In the genomic region with DNA sequence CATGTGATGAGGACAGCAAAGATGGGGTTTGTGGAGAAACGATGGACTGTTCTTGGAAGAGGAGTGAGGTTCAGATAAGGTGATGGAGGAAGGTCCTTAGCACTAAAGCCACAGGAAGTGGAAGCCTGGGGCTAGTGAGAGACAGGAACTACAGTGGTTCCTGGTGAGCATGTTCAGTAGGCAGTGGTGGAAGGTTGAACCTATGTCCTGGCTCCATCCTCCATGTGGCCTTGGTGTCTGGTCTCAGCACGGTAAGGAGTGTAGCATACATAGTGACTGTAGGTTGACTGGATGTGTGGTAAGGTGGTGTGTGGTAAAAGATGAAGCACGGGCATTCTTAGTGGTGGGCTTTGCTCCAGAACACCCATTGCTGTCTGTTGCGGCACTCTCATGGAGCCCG, we compare ENCODE assay signal across 31 mouse cellular contexts. TPM values are rescaled to one million over a fixed set of nuclear protein-coding genes. Genes with fewer than 3 reads are reported as not detected.
DNase-seq lines count a peak whose midpoint lies in the region; ATAC-seq and TF ChIP-seq lines count a peak whose summit lies in the region.
"Had no signal": no experiment of that assay in that cellular context is flagged by ENCODE, and none has a peak within 500 bp of the region (broad histone marks: within the 10 kb centered on the region; RNA-seq: fewer than 3 reads in every experiment).

No protein-coding gene starts in this region.

- no peak overlapping the region for H3K4me2 ChIP-seq in liver, embryonic 11.5 days
- H3K4me2 ChIP-seq in liver, embryonic 12.5 days = no peak overlapping the region
- H3K4me2 ChIP-seq in CH12.LX (ENCODE audit: insufficient read depth, low read depth, poor library complexity, severe bottlenecking) = no peak overlapping the region
- H3K4me2 ChIP-seq: embryonic facial prominence, embryonic 15.5 days; forebrain, embryonic 13.5 days; heart, embryonic 13.5 days; limb, embryonic 12.5 days; liver, embryonic 13.5 days; midbrain, embryonic 12.5 days; neural tube, embryonic 15.5 days had no signal

- no peak for TF ChIP-seq EP300 in CH12.LX (IDR thresholded peaks at IDR 0.05; ENCODE audit: low read length)

- dilution Hi-C loops in CH12.LX (cut with MboI; ENCODE audit: extremely low pct_ligation_motif_present, extremely low pct_unique_long_range_greater_than_20kb, low sequenced_read_pairs) = no loop called here

- no peak for TF ChIP-seq RAD21 in CH12.LX (IDR thresholded peaks at IDR 0.05; ENCODE audit: low read depth, low read length)

- no peak overlapping the region for H3K9ac ChIP-seq in liver, embryonic 11.5 days (ENCODE audit: low read depth, low read length)
- H3K9ac ChIP-seq in liver, embryonic 12.5 days = no peak overlapping the region
- no peak overlapping the region for H3K9ac ChIP-seq in CH12.LX (ENCODE audit: insufficient read depth, low read depth)
- H3K9ac ChIP-seq: embryonic facial prominence, embryonic 15.5 days; forebrain, embryonic 13.5 days; heart, embryonic 13.5 days; limb, embryonic 12.5 days; liver, embryonic 13.5 days; midbrain, embryonic 12.5 days; neural tube, embryonic 15.5 days had no signal

- H3K36me3 ChIP-seq in liver, embryonic 11.5 days (ENCODE audit: control insufficient read depth, insufficient read depth, low read length) = no peaks in the 10 kb centered on the region
- H3K36me3 ChIP-seq in liver, embryonic 12.5 days = peaks cover 12% of the 10 kb centered on the region
- peaks cover 11 to 54% of the 10 kb centered on the region in 2 experiments for H3K36me3 ChIP-seq in CH12.LX (replicated peaks in 1 of 2; ENCODE audit: control insufficient read depth in 1 of 2, insufficient read depth in 1 of 2, low read length in 1 of 2)
- H3K36me3 ChIP-seq: neural tube, embryonic 15.5 days had no signal

- no peak for TF ChIP-seq CTCF in CH12.LX (conservative IDR thresholded peaks at IDR 0.05 in 1 of 2, IDR thresholded peaks at IDR 0.05 in 1 of 2; ENCODE audit: low read depth in 2 of 2, low read length in 2 of 2)

- DNase-seq in liver, embryonic 11.5 days (ENCODE audit: low spot score) = peak; percentile 17
- no peak for DNase-seq in CH12.LX (ENCODE audit: extremely low read depth)
- DNase-seq in embryo, embryonic 10.5 days (ENCODE audit: low spot score) = no peak
- DNase-seq in retina, postnatal 1 day = no peak
- DNase-seq: adrenal gland, postnatal 14 days; cerebellum, adult 11 months; cerebellum, adult 9-11 months; gastrocnemius, postnatal 14 days; heart, adult 18-20 months; heart, postnatal 10 days; kidney, postnatal 14 days; layer of hippocampus, adult 9-11 months; liver, embryonic 13.5 days; lung, adult 2 months; lung, postnatal 10 days; spleen, adult 18-20 months; thymus, postnatal 4 days had no signal

- peaks cover 9% of the 10 kb centered on the region for H3K4me1 ChIP-seq in liver, embryonic 11.5 days (replicated peaks; ENCODE audit: control insufficient read depth, insufficient read depth, low read length)
- H3K4me1 ChIP-seq in liver, embryonic 12.5 days = peaks cover 28% of the 10 kb centered on the region
- peaks cover 13 to 62% of the 10 kb centered on the region in 2 experiments for H3K4me1 ChIP-seq in CH12.LX (ENCODE audit: control insufficient read depth in 1 of 2, insufficient read depth in 2 of 2)
- H3K4me1 ChIP-seq: embryonic facial prominence, embryonic 10.5 days; forebrain, embryonic 13.5 days; midbrain, embryonic 12.5 days had no signal

- no peaks in the 10 kb centered on the region for H3K79me2 ChIP-seq in CH12.LX (replicated peaks; ENCODE audit: control insufficient read depth, extremely low read depth, insufficient read depth, poor library complexity, severe bottlenecking)

- in situ Hi-C loops in CH12.LX (cut with MboI; ENCODE audit: low pct_ligation_motif_present, low pct_unique_long_range_greater_than_20kb, low sequenced_read_pairs) = no loop called here

- no peak for ATAC-seq in liver, embryonic 11.5 days (replicated peaks; ENCODE audit: low FRiP score)
- no peak for ATAC-seq in liver, embryonic 12.5 days
- 0 out of 4 replicates have a peak, but pooled peaks have one; percentile 18 for ATAC-seq in hematopoietic stem cell, adult 5-6 weeks (replicated peaks in 1 of 2; ENCODE audit: insufficient read depth in 1 of 2, low FRiP score in 2 of 2, low TSS enrichment in 1 of 2, low read depth in 1 of 2, poor library complexity in 2 of 2, severe bottlenecking in 2 of 2)
- peak; percentile 44; the same call in 1 of the 2 replicates for ATAC-seq in monocyte, adult 5-6 weeks (replicated peaks; ENCODE audit: insufficient number of reproducible peaks, low FRiP score, low TSS enrichment, poor library complexity, severe bottlenecking)
- ATAC-seq: forebrain, embryonic 13.5 days; hindbrain, embryonic 16.5 days; intestine, postnatal 0 days had no signal

- H3K9me3 ChIP-seq in liver, embryonic 11.5 days (ENCODE audit: control insufficient read depth, low read length) = no peaks in the 10 kb centered on the region
- no peaks in the 10 kb centered on the region for H3K9me3 ChIP-seq in liver, embryonic 12.5 days (replicated peaks)
- H3K9me3 ChIP-seq in CH12.LX (replicated peaks; ENCODE audit: low read length) = no peaks in the 10 kb centered on the region
- H3K9me3 ChIP-seq: embryonic facial prominence, embryonic 10.5 days; embryonic facial prominence, embryonic 15.5 days; forebrain, embryonic 13.5 days; heart, embryonic 13.5 days; limb, embryonic 12.5 days; liver, embryonic 13.5 days; midbrain, embryonic 12.5 days; neural tube, embryonic 15.5 days had no signal

- H3K27me3 ChIP-seq in liver, embryonic 11.5 days (replicated peaks; ENCODE audit: control insufficient read depth, insufficient read depth, low read length) = no peaks in the 10 kb centered on the region
- no peaks in the 10 kb centered on the region for H3K27me3 ChIP-seq in liver, embryonic 12.5 days (replicated peaks)
- no peaks in the 10 kb centered on the region for H3K27me3 ChIP-seq in CH12.LX (replicated peaks)
- H3K27me3 ChIP-seq: embryonic facial prominence, embryonic 15.5 days; forebrain, embryonic 13.5 days; heart, embryonic 13.5 days; limb, embryonic 12.5 days; liver, embryonic 13.5 days; midbrain, embryonic 12.5 days; neural tube, embryonic 15.5 days had no signal

- no peak overlapping the region for H3K4me3 ChIP-seq in liver, embryonic 11.5 days (ENCODE audit: low read depth, low read length)
- no peak overlapping the region for H3K4me3 ChIP-seq in liver, embryonic 12.5 days
- peak overlapping the region in 1 of 3 experiments; percentile 38 for H3K4me3 ChIP-seq in CH12.LX (replicated peaks in 1 of 3; ENCODE audit: low read depth in 2 of 3, low read length in 2 of 3, poor library complexity in 1 of 3)
- H3K4me3 ChIP-seq: embryonic facial prominence, embryonic 10.5 days; embryonic facial prominence, embryonic 15.5 days; forebrain, embryonic 13.5 days; heart, embryonic 13.5 days; limb, embryonic 12.5 days; liver, embryonic 13.5 days; midbrain, embryonic 12.5 days; neural tube, embryonic 15.5 days had no signal

- H3K27ac ChIP-seq in liver, embryonic 11.5 days (ENCODE audit: low read depth, low read length) = no peak overlapping the region
- no peak overlapping the region for H3K27ac ChIP-seq in liver, embryonic 12.5 days
- 0 out of 2 replicates have a peak overlapping the region, but pooled peaks have one; percentile 18 for H3K27ac ChIP-seq in CH12.LX (ENCODE audit: insufficient read depth, low read depth)
- H3K27ac ChIP-seq: embryonic facial prominence, embryonic 10.5 days; embryonic facial prominence, embryonic 15.5 days; forebrain, embryonic 13.5 days; heart, embryonic 13.5 days; limb, embryonic 12.5 days; liver, embryonic 13.5 days; midbrain, embryonic 12.5 days; neural tube, embryonic 15.5 days had no signal

- TF ChIP-seq POLR2A in CH12.LX (IDR thresholded peaks at IDR 0.05; ENCODE audit: low read depth, low read length) = no peak

- 73% methylated on average over 5 of the region's 5 CpGs for WGBS in liver, embryonic 11.5 days
- WGBS in liver, embryonic 12.5 days (ENCODE audit: insufficient replicate concordance) = 68% methylated on average over 5 of the region's 5 CpGs

TF ChIP-seq in CH12.LX, 34 proteins besides CTCF, POLR2A, EP300 and RAD21:
- TF ChIP-seq RCOR1 (conservative IDR thresholded peaks at IDR 0.05; ENCODE audit: low read depth, low read length) (no peak), SMC3 (IDR thresholded peaks at IDR 0.05; ENCODE audit: low read depth, low read length) (no peak), MXI1 (IDR thresholded peaks at IDR 0.05; ENCODE audit: low read depth, low read length) (no peak), USF1 (IDR thresholded peaks at IDR 0.05; ENCODE audit: low read depth, low read length) (no peak), MAX (IDR thresholded peaks at IDR 0.05; ENCODE audit: low read length) (no peak), HCFC1 (IDR thresholded peaks at IDR 0.05; ENCODE audit: low read depth, low read length) (no peak), TCF12 (IDR thresholded peaks at IDR 0.05; ENCODE audit: low read depth, low read length) (no peak), ZMIZ1 (IDR thresholded peaks at IDR 0.05; ENCODE audit: low read depth, low read length) (no peak), UBTF (IDR thresholded peaks at IDR 0.05; ENCODE audit: low read depth, low read length) (no peak), E2F4 (IDR thresholded peaks at IDR 0.05; ENCODE audit: insufficient replicate concordance, low read depth, low read length) (no peak), ZKSCAN1 (IDR thresholded peaks at IDR 0.05; ENCODE audit: borderline replicate concordance, low read depth, low read length) (no peak), ETS1 (conservative IDR thresholded peaks at IDR 0.05; ENCODE audit: low read depth, low read length) (no peak), USF2 (conservative IDR thresholded peaks at IDR 0.05; ENCODE audit: low read depth, low read length) (no peak), ZC3H11A (IDR thresholded peaks at IDR 0.05; ENCODE audit: low read depth, low read length) (no peak)
TF ChIP-seq in CH12.LX: peak in this region for 0.

RNA-seq across cellular contexts. Expression of a gene that starts 15.1 kb away (rescaled TPM):
- 3.2 and 3.9 TPM in 2 replicates for polyA plus RNA-seq in liver, embryonic 11.5 days (2014; fragmentation: Nextera tagmentation; extraction: Ambion mirVana)
- polyA plus RNA-seq in liver, embryonic 12.5 days (2016; fragmentation: Nextera tagmentation; extraction: Ambion mirVana) = 1.8 and 2.1 TPM in 2 replicates
- total RNA-seq in CH12.LX (2012; rRNA removed) (3.6 and 4.0 TPM in 2 replicates), CH12.LX (2014; rRNA removed) (16.2 and 16.3 TPM in 2 replicates)
- polyA plus RNA-seq in CH12.LX (2012; ENCODE audit: insufficient read length, low read depth) = 8.3 and 8.7 TPM in 2 replicates
- 1.1 and 2.6 TPM in 2 replicates for total RNA-seq in hematopoietic stem cell, adult 5-6 weeks (2017)
- total RNA-seq in monocyte, adult 5-6 weeks (2017) = 14.6 to 34.3 TPM (median 25.6 TPM) in 3 replicates

RNA-seq across cellular contexts. Expression of a gene that starts 34.3 kb away (rescaled TPM):
- polyA plus RNA-seq in liver, embryonic 11.5 days (2014; fragmentation: Nextera tagmentation; extraction: Ambion mirVana) = not detected in 2 replicates
- polyA plus RNA-seq in liver, embryonic 12.5 days (2016; fragmentation: Nextera tagmentation; extraction: Ambion mirVana) = 0.08 TPM in 1 of 2 replicates, not detected in the other
- total RNA-seq in CH12.LX (2012; rRNA removed) = 26.8 and 33.5 TPM in 2 replicates
- total RNA-seq in CH12.LX (2014; rRNA removed) = 32.5 and 37.0 TPM in 2 replicates
- 37.8 and 46.2 TPM in 2 replicates for polyA plus RNA-seq in CH12.LX (2012; ENCODE audit: insufficient read length, low read depth)
- total RNA-seq in hematopoietic stem cell, adult 5-6 weeks (2017) = 0.60 and 2.1 TPM in 2 replicates
- total RNA-seq in monocyte, adult 5-6 weeks (2017) = 31.4 to 45.9 TPM (median 34.6 TPM) in 3 replicates
- total RNA-seq: gastrocnemius, postnatal 14 days; left cerebral cortex, adult 18-20 months; left cerebral cortex, postnatal 25 days had no signal
- polyA plus RNA-seq: heart, embryonic 13.5 days; liver, embryonic 13.5 days; neural tube, embryonic 15.5 days had no signal

Comparison
In these comparisons a context has a peak if more than half of its experiments do, and no peak if none do; other contexts are left out.
1. ATAC-seq: peak in hematopoietic stem cell, adult 5-6 weeks (2 of 2) and monocyte, adult 5-6 weeks (single experiment); none in liver, embryonic 11.5 days (single experiment) and liver, embryonic 12.5 days (single experiment).